Mouse (Mus musculus) T-helper 1 cell (primary cell): ENCODE measurements at regions not wholly inside any gene's neighbourhood (a gene's known extent, or its start where the extent isn't known, plus 50 kb on each side); places are given as distances from the start of the nearest gene placed in this dataset.

Source experiments
- in situ Hi-C: fragments of 300-600 bp; cut with MboI, MseI; formaldehyde crosslinking; loops from one replicate; pipeline ENCODE4 v1.15.1; 2025; ENCODE audit warnings: high pct_unique_total_duplicates

DNA sequence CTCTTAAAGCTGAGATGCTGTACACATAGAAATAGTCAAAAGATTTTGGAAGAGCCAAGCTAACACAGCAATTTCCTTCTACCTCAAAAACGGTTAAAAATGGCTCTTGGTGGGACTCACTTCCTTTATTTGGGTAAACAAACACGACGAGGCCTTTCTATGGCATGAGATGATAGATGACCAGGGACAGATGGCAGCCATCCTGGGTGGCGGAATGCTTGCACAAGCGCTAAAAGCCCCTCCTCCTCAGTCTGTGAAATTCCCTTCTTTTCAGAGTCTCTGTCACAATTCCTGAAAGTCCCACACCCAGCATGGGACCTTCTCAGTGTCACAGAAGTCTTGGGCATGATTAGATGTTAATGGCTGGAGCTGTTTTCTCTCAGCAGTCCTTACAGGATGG, 59.3 kb upstream of the Ado start:
- in situ Hi-C loops: no loop called here

DNA sequence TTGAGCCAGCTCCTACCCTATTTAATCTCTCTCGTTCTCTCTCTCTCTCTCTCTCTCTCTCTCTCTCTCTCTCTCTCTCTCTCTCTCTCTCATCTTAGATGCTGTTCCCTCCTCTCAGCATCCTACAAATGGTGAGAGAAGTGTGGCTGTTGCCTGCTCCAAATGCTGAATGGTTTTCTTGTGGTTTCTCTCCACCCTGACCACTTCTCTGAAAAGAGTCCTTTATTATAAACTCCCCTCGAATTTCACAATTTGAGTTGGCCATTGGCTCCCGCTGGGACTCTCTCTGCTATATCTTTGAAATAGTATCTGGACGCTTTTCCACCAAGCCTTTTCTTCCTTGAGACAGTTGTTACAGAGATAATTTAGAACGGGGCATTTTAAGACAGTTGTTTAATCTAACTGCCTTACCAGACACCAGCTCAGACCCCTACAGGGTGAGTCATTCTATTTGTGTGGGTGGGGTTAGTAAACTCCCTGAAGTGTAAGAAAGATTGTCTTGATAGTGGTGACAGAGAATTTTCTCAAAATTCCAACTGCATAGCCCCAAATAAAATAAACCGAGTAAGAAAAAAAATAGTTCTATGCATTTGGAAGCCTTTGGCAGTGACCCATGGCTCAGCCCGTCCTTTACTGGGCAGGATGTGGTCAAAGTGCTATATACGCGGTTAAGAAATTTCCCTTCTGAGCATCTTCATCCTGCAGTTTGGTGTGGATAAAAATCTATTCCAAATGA, 58.7 kb upstream of the Ado start:
- in situ Hi-C loops: no loop called here

DNA sequence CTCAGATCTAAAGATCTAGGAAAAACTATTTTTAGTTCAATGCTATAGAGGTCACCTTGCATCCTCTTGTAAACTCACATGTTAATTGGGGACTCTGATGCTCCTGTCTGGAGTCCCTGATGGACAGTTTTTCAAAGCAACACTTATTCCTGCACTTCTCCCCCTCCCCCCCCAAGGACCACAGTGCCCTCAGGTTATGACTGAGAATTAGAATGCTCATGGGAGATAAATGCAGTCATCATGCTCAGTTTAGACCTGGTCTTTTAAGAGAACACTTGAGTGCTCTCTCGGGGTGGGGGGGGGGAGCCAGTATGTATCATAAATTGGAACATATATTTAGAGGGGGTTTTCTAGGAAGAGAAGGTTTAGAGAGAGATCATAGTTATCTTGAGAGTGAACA, 58.0 kb upstream of the Ado start:
- in situ Hi-C loops: no loop called here

DNA sequence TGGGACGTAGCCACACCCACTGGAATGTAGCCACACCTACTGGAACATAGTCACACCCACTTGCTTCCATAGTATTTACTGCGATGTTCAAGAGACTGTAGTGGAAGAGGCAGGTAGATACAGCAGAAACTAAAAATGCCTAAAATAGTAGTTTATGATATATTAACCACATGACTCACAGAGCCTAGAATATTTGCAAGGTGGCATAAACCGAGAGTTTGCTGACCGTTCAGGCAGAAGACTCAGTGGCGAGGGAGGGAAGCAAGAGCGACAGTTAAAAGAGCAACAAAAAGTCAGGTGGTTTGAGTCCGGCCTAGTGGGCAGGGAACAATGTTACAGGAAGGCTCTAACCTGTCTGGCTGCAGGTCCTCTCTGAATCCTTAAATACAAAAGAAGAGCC, 50.6 kb upstream of the Ado start:
- in situ Hi-C loops: no loop called here

DNA sequence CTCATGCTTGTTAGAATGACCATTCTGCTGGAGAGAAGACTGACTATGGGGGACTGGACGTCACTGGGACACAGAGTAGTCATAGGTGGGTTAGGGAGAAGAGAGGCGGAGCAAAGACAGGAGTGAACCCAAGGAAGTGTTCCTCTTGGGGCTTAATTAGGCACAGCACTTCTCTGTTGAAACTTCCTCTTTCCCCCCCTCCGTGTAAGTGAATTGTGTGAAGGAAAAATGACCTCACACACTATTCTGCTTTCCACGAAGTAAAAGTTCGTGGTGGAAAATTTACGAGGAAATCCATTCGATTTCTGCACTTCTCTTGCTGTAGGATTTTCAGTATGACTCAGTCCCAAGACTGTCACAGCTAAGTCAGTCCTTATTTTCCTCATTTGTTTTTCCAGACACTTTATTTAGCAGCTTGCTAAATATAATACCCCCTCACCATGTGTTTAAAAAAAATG, 49.9 kb upstream of the Ado start:
- in situ Hi-C loops: no loop called here
